Mouse (Mus musculus): ENCODE data around the gene Gm16429.
"Not testable (repeated sequence)": the region's sequence is repeated elsewhere in the genome, so short reads cannot be mapped to it uniquely, and the experiment has no call there.

Gene Gm16429

GRCm38 (mm10) chr5:93928952-93929351, at the start of gene Gm16429:
Gene Gm16429, minus strand, starts transcription at chr5:93929052.
- DNase-seq (ENCODE audit: low read depth): not testable (repeated sequence)

Data from c-Kit-positive CD71-positive TER-119-negative erythroid progenitor cells, embryonic 14.5 days (primary cell).